In the genomic region with DNA sequence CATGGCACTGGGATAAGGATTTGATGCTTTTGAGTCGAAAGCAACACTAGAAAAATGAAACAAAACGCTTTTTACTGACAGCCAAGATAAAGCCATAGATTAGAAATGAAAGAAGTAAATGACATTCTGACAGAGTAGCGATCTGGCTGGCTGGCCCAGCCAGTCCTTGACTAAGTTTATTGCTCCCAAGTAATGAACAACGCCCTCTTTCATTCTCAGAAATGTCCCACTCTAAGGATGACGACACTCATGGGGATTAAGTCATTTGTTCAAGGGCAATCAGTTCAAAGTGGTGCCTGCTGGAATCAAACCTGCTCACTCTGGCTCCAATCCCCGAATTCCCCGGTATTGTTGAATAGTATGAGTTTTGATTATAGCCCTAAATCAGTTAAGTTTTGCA, we compare ENCODE assay signal across 14 mouse cellular contexts.
"Had no signal": no experiment of that assay in that cellular context is flagged by ENCODE, and none has a peak within 500 bp of the region (broad histone marks: within the 10 kb centered on the region; RNA-seq: fewer than 3 reads in every experiment).

No protein-coding gene starts in this region.

- H3K27me3 ChIP-seq: liver, embryonic 12.5 days; liver, embryonic 15.5 days; lung, embryonic 15.5 days; stomach, embryonic 15.5 days had no signal

- H3K4me2 ChIP-seq: limb, embryonic 13.5 days; liver, embryonic 12.5 days; liver, embryonic 15.5 days; lung, embryonic 15.5 days; stomach, embryonic 15.5 days had no signal

- H3K27ac ChIP-seq: limb, embryonic 13.5 days; liver, embryonic 12.5 days; liver, embryonic 15.5 days; lung, embryonic 15.5 days; macrophage; stomach, embryonic 15.5 days had no signal

- H3K9me3 ChIP-seq: limb, embryonic 10.5 days; limb, embryonic 13.5 days; liver, embryonic 12.5 days; liver, embryonic 15.5 days; lung, embryonic 15.5 days; stomach, embryonic 15.5 days had no signal

- H3K4me3 ChIP-seq: limb, embryonic 10.5 days; limb, embryonic 13.5 days; liver, embryonic 12.5 days; liver, embryonic 15.5 days; lung, embryonic 15.5 days; stomach, embryonic 15.5 days had no signal

- H3K36me3 ChIP-seq: limb, embryonic 10.5 days; limb, embryonic 13.5 days; liver, embryonic 12.5 days; liver, embryonic 15.5 days; lung, embryonic 15.5 days; stomach, embryonic 15.5 days had no signal

- DNase-seq: kidney, adult 9 months; kidney, postnatal 14 days; kidney, postnatal 4 days; liver; lung, adult 18-20 months; midbrain, embryonic 14.5 days; thymus, postnatal 36 days had no signal

- H3K9ac ChIP-seq: limb, embryonic 13.5 days; liver, embryonic 12.5 days; liver, embryonic 15.5 days; lung, embryonic 15.5 days; stomach, embryonic 15.5 days had no signal

- ATAC-seq: liver, embryonic 12.5 days had no signal

- H3K4me1 ChIP-seq: liver, embryonic 12.5 days; liver, embryonic 15.5 days; lung, embryonic 15.5 days; stomach, embryonic 15.5 days had no signal
